ENCODE assay signal across 23 mouse cellular contexts in genomic region chr1:189435452-189435851, GRCm38 (mm10). TPM values are rescaled to one million over a fixed set of nuclear protein-coding genes. Genes with fewer than 3 reads are reported as not detected.
DNase-seq lines count a peak whose midpoint lies in the region; ATAC-seq lines count a peak whose summit lies in the region.
"Had no signal": no experiment of that assay in that cellular context is flagged by ENCODE, and none has a peak within 500 bp of the region (broad histone marks: within the 10 kb centered on the region; RNA-seq: fewer than 3 reads in every experiment).

No protein-coding gene starts in this region.

- no peak for DNase-seq in forebrain, embryonic 10.5 days (ENCODE audit: extremely low spot score, low spot score)
- no peak for DNase-seq in forebrain, embryonic 14.5 days (ENCODE audit: low spot score)
- DNase-seq in heart, adult 11 months = peak; percentile 28
- DNase-seq: adrenal gland, adult 8-10 months; adrenal gland, postnatal 14 days; adrenal gland, postnatal 36 days; B cell, adult 2 months; cerebellum, adult 11-12 months; cerebellum, adult 2 months; cerebellum, adult 9-10 months; cerebellum, postnatal 10 days; cerebellum, postnatal 25 days had no signal

- peaks cover 6% of the 10 kb centered on the region; the same call in 1 of the 2 replicates for H3K4me1 ChIP-seq in forebrain, embryonic 13.5 days
- peaks cover 17% of the 10 kb centered on the region for H3K4me1 ChIP-seq in forebrain, embryonic 10.5 days
- no peaks in the 10 kb centered on the region; the same call in 1 of the 2 replicates for H3K4me1 ChIP-seq in forebrain, embryonic 16.5 days (replicated peaks; ENCODE audit: control insufficient read depth, insufficient read depth, low read length)
- no peaks in the 10 kb centered on the region for H3K4me1 ChIP-seq in forebrain, embryonic 14.5 days (ENCODE audit: control insufficient read depth, insufficient read depth, low read length)
- H3K4me1 ChIP-seq in heart, embryonic 12.5 days (replicated peaks) = no peaks in the 10 kb centered on the region; the same call in 1 of the 2 replicates
- H3K4me1 ChIP-seq in kidney, embryonic 16.5 days (ENCODE audit: insufficient read depth, low read length) = no peaks in the 10 kb centered on the region

- WGBS in forebrain, embryonic 13.5 days = 77% methylated on average over 10 of the region's 10 CpGs
- WGBS in forebrain, embryonic 10.5 days = 90% methylated on average over 10 of the region's 10 CpGs
- 65% methylated on average over 10 of the region's 10 CpGs for WGBS in forebrain, embryonic 16.5 days
- 81% methylated on average over 10 of the region's 10 CpGs for WGBS in forebrain, embryonic 14.5 days
- 75% methylated on average over 10 of the region's 10 CpGs for WGBS in heart, embryonic 12.5 days
- 85% methylated on average over 10 of the region's 10 CpGs for WGBS in kidney, embryonic 16.5 days

- no peaks in the 10 kb centered on the region for H3K36me3 ChIP-seq in forebrain, embryonic 13.5 days (ENCODE audit: poor library complexity, severe bottlenecking)
- H3K36me3 ChIP-seq in forebrain, embryonic 10.5 days (replicated peaks) = no peaks in the 10 kb centered on the region
- no peaks in the 10 kb centered on the region for H3K36me3 ChIP-seq in forebrain, embryonic 16.5 days (ENCODE audit: control insufficient read depth, insufficient read depth)
- H3K36me3 ChIP-seq in forebrain, embryonic 14.5 days (ENCODE audit: control insufficient read depth, insufficient read depth, low read length) = no peaks in the 10 kb centered on the region
- H3K36me3 ChIP-seq in heart, embryonic 12.5 days = no peaks in the 10 kb centered on the region
- H3K36me3 ChIP-seq in kidney, embryonic 16.5 days (ENCODE audit: insufficient read depth, low read length) = no peaks in the 10 kb centered on the region
- H3K36me3 ChIP-seq: embryonic facial prominence, embryonic 10.5 days; embryonic facial prominence, embryonic 12.5 days; G1E had no signal

- H3K4me2 ChIP-seq in forebrain, embryonic 13.5 days = no peak overlapping the region
- no peak overlapping the region for H3K4me2 ChIP-seq in forebrain, embryonic 16.5 days (ENCODE audit: low read length)
- no peak overlapping the region for H3K4me2 ChIP-seq in forebrain, embryonic 14.5 days (ENCODE audit: low read length)
- no peak overlapping the region for H3K4me2 ChIP-seq in heart, embryonic 12.5 days
- H3K4me2 ChIP-seq in kidney, embryonic 16.5 days (replicated peaks; ENCODE audit: low read depth, low read length) = no peak overlapping the region
- H3K4me2 ChIP-seq: embryonic facial prominence, embryonic 12.5 days had no signal

- H3K9ac ChIP-seq in forebrain, embryonic 13.5 days = no peak overlapping the region
- H3K9ac ChIP-seq in forebrain, embryonic 16.5 days (replicated peaks; ENCODE audit: low read depth, low read length) = no peak overlapping the region
- no peak overlapping the region for H3K9ac ChIP-seq in forebrain, embryonic 14.5 days (ENCODE audit: low read length)
- no peak overlapping the region for H3K9ac ChIP-seq in heart, embryonic 12.5 days
- no peak overlapping the region for H3K9ac ChIP-seq in kidney, embryonic 16.5 days (replicated peaks; ENCODE audit: low read length)
- H3K9ac ChIP-seq: embryonic facial prominence, embryonic 12.5 days had no signal

- no peak overlapping the region for H3K4me3 ChIP-seq in forebrain, embryonic 13.5 days
- H3K4me3 ChIP-seq in forebrain, embryonic 10.5 days = no peak overlapping the region
- no peak overlapping the region for H3K4me3 ChIP-seq in forebrain, embryonic 16.5 days (replicated peaks; ENCODE audit: low read length)
- no peak overlapping the region for H3K4me3 ChIP-seq in forebrain, embryonic 14.5 days (ENCODE audit: low read depth, low read length)
- no peak overlapping the region for H3K4me3 ChIP-seq in heart, embryonic 12.5 days
- no peak overlapping the region for H3K4me3 ChIP-seq in kidney, embryonic 16.5 days (ENCODE audit: low read length)
- H3K4me3 ChIP-seq: embryonic facial prominence, embryonic 10.5 days; embryonic facial prominence, embryonic 12.5 days had no signal

- ATAC-seq in forebrain, embryonic 13.5 days = 0 out of 2 replicates have a peak, but pooled peaks have one; percentile 19
- ATAC-seq in forebrain, embryonic 16.5 days = peak; percentile 72
- no peak for ATAC-seq in forebrain, embryonic 14.5 days
- ATAC-seq in heart, embryonic 12.5 days (ENCODE audit: insufficient number of reproducible peaks, low FRiP score) = no peak
- no peak for ATAC-seq in kidney, embryonic 16.5 days (ENCODE audit: low FRiP score, low TSS enrichment)
- ATAC-seq: activated CD4-positive, CD25-positive, alpha-beta regulatory T cell, adult 4 months; CD4-positive, CD25-positive, alpha-beta regulatory T cell, adult 4 months; Patski had no signal

- H3K9me3 ChIP-seq in forebrain, embryonic 13.5 days (replicated peaks) = no peaks in the 10 kb centered on the region
- H3K9me3 ChIP-seq in forebrain, embryonic 10.5 days = no peaks in the 10 kb centered on the region
- no peaks in the 10 kb centered on the region for H3K9me3 ChIP-seq in forebrain, embryonic 16.5 days (ENCODE audit: control insufficient read depth, low read length)
- H3K9me3 ChIP-seq in forebrain, embryonic 14.5 days (replicated peaks; ENCODE audit: control insufficient read depth, low read length) = no peaks in the 10 kb centered on the region
- no peaks in the 10 kb centered on the region for H3K9me3 ChIP-seq in heart, embryonic 12.5 days (replicated peaks)
- H3K9me3 ChIP-seq in kidney, embryonic 16.5 days (ENCODE audit: low read length) = no peaks in the 10 kb centered on the region
- H3K9me3 ChIP-seq: embryonic facial prominence, embryonic 12.5 days had no signal

- H3K27ac ChIP-seq in forebrain, embryonic 13.5 days = no peak overlapping the region
- no peak overlapping the region for H3K27ac ChIP-seq in forebrain, embryonic 10.5 days
- no peak overlapping the region for H3K27ac ChIP-seq in forebrain, embryonic 16.5 days (ENCODE audit: low read length)
- no peak overlapping the region for H3K27ac ChIP-seq in forebrain, embryonic 14.5 days (ENCODE audit: low read depth, low read length)
- no peak overlapping the region for H3K27ac ChIP-seq in heart, embryonic 12.5 days (ENCODE audit: poor library complexity, severe bottlenecking)
- no peak overlapping the region for H3K27ac ChIP-seq in kidney, embryonic 16.5 days (ENCODE audit: low read length)
- H3K27ac ChIP-seq: embryonic facial prominence, embryonic 10.5 days; embryonic facial prominence, embryonic 12.5 days had no signal

- H3K27me3 ChIP-seq in forebrain, embryonic 13.5 days = no peaks in the 10 kb centered on the region
- H3K27me3 ChIP-seq in forebrain, embryonic 10.5 days (ENCODE audit: poor library complexity, severe bottlenecking) = no peaks in the 10 kb centered on the region
- H3K27me3 ChIP-seq in forebrain, embryonic 16.5 days (replicated peaks; ENCODE audit: control insufficient read depth, insufficient read depth, low read length) = no peaks in the 10 kb centered on the region
- no peaks in the 10 kb centered on the region for H3K27me3 ChIP-seq in forebrain, embryonic 14.5 days (replicated peaks; ENCODE audit: control insufficient read depth, insufficient read depth, low read length)
- H3K27me3 ChIP-seq in heart, embryonic 12.5 days (replicated peaks) = no peaks in the 10 kb centered on the region
- no peaks in the 10 kb centered on the region for H3K27me3 ChIP-seq in kidney, embryonic 16.5 days (ENCODE audit: insufficient read depth, low read length)
- H3K27me3 ChIP-seq: CH12.LX; embryonic facial prominence, embryonic 12.5 days had no signal

RNA-seq across cellular contexts. Expression of gene Kcnk2, which starts 33.4 kb away (rescaled TPM):
- polyA plus RNA-seq in forebrain, embryonic 13.5 days (2015; fragmentation: Nextera tagmentation; extraction: Ambion mirVana) = 10.6 and 11.6 TPM in 2 replicates
- 3.1 and 3.7 TPM in 2 replicates for polyA plus RNA-seq in forebrain, embryonic 10.5 days (2016; fragmentation: Nextera tagmentation; extraction: Ambion mirVana)
- polyA plus RNA-seq in forebrain, embryonic 16.5 days (2015; fragmentation: Nextera tagmentation; extraction: Ambion mirVana) = 26.0 and 30.1 TPM in 2 replicates
- 20.5 and 25.7 TPM in 2 replicates for polyA plus RNA-seq in forebrain, embryonic 14.5 days (2014; fragmentation: Nextera tagmentation; extraction: Ambion mirVana)
- 0.45 and 0.90 TPM in 2 replicates for polyA plus RNA-seq in heart, embryonic 12.5 days (2016; fragmentation: Nextera tagmentation; extraction: Ambion mirVana)
- polyA plus RNA-seq in kidney, embryonic 16.5 days (2015; fragmentation: Nextera tagmentation; extraction: Ambion mirVana) = 1.8 and 1.9 TPM in 2 replicates
- polyA plus RNA-seq: CD4-positive, CD25-positive, alpha-beta regulatory T cell, adult 4 months; G1E; Patski had no signal

Comparison
In these comparisons a context has a peak if more than half of its experiments do, and no peak if none do; other contexts are left out.
1. ATAC-seq: peak in forebrain, embryonic 13.5 days (single experiment) and forebrain, embryonic 16.5 days (single experiment); none in forebrain, embryonic 14.5 days (single experiment), heart, embryonic 12.5 days (single experiment) and kidney, embryonic 16.5 days (single experiment).